Mouse (Mus musculus): ENCODE measurements around the gene Clpx. TPM values are rescaled to one million over a fixed set of nuclear protein-coding genes. Genes with fewer than 3 reads are reported as not detected.

Clpx gene
- polyA plus RNA-seq, 1 experiment, result 31.5 TPM

- peaks cover 21% of the 10 kb centered on the region for H3K36me3 ChIP-seq (ENCODE audit: control insufficient read depth, insufficient read depth, low read length, poor library complexity, severe bottlenecking)
Measured at GRCm38 (mm10) chr9:65363684-65364083, 69.6 kb downstream of the Clpx start.

GRCm38 (mm10) chr9:65365721-65366120 is 71.7 kb downstream of the Clpx start:
- Histone ChIP-seq H3K27ac (ENCODE audit: insufficient read depth, low read length) (no peak overlapping the region), H3K4me3 (ENCODE audit: low read depth, low read length) (no peak overlapping the region), H3K36me3 (ENCODE audit: control insufficient read depth, insufficient read depth, low read length, poor library complexity, severe bottlenecking) (peaks cover 13% of the 10 kb centered on the region), H3K4me1 (ENCODE audit: control insufficient read depth, insufficient read depth, low read length) (no peaks in the 10 kb centered on the region), H3K27me3 (ENCODE audit: control insufficient read depth, insufficient read depth, low read length, poor library complexity, severe bottlenecking) (no peaks in the 10 kb centered on the region), H3K9me3 (replicated peaks; ENCODE audit: control insufficient read depth, insufficient read depth, low read length, poor library complexity, severe bottlenecking) (no peaks in the 10 kb centered on the region), H3K9ac (ENCODE audit: low read depth, poor library complexity, severe bottlenecking) (no peak overlapping the region)
- TF ChIP-seq EP300 (IDR thresholded peaks at IDR 0.05; ENCODE audit: insufficient read depth, low read depth, low read length) (no peak), POLR2A (IDR thresholded peaks at IDR 0.05; ENCODE audit: insufficient read depth, low read length) (no peak), CTCF (IDR thresholded peaks at IDR 0.05; ENCODE audit: low read depth, low read length) (no peak)

More at GRCm38 (mm10) chr9:65363684-65364083, 69.6 kb downstream of the Clpx start:
- H3K9ac ChIP-seq (ENCODE audit: low read depth, poor library complexity, severe bottlenecking), result no peak overlapping the region
- no peak overlapping the region for H3K4me3 ChIP-seq (ENCODE audit: low read depth, low read length)
- no peak overlapping the region for H3K27ac ChIP-seq (ENCODE audit: insufficient read depth, low read length)
- TF ChIP-seq EP300 (IDR thresholded peaks at IDR 0.05; ENCODE audit: insufficient read depth, low read depth, low read length) (no peak), POLR2A (IDR thresholded peaks at IDR 0.05; ENCODE audit: insufficient read depth, low read length) (no peak), CTCF (IDR thresholded peaks at IDR 0.05; ENCODE audit: low read depth, low read length) (no peak)
- no peaks in the 10 kb centered on the region for H3K4me1 ChIP-seq (ENCODE audit: control insufficient read depth, insufficient read depth, low read length)
- no peaks in the 10 kb centered on the region for H3K27me3 ChIP-seq (ENCODE audit: control insufficient read depth, insufficient read depth, low read length, poor library complexity, severe bottlenecking)
- H3K9me3 ChIP-seq (replicated peaks; ENCODE audit: control insufficient read depth, insufficient read depth, low read length, poor library complexity, severe bottlenecking), result no peaks in the 10 kb centered on the region

DNA sequence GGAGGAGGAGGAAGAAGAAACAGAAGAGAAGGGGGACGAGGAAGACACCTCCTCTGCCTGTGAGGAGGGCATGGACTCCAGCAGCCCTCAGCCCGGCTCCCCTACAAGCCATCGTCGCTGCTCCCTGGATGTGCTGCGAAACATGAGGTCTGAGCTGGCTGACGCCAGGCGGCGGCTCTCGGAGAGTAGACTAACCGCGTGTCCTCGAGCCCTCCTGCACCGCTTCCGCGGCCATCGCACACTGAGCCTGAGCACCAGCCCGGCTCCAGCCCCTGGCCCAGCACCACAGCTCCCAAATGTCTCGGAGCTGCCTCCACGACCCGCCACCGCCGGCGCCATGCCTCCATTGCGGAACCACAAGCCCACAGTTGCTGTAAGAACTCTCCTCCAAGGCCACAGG is 77.7 kb downstream of the Clpx start:
- no peaks in the 10 kb centered on the region for H3K4me1 ChIP-seq (ENCODE audit: control insufficient read depth, insufficient read depth, low read length)
- no peaks in the 10 kb centered on the region for H3K9me3 ChIP-seq (replicated peaks; ENCODE audit: control insufficient read depth, insufficient read depth, low read length, poor library complexity, severe bottlenecking)
- no peak overlapping the region for H3K27ac ChIP-seq (ENCODE audit: insufficient read depth, low read length)
- H3K27me3 ChIP-seq (ENCODE audit: control insufficient read depth, insufficient read depth, low read length, poor library complexity, severe bottlenecking), result no peaks in the 10 kb centered on the region
- peak overlapping the region; percentile 62 for H3K9ac ChIP-seq (ENCODE audit: low read depth, poor library complexity, severe bottlenecking)
- TF ChIP-seq POLR2A (IDR thresholded peaks at IDR 0.05; ENCODE audit: insufficient read depth, low read length) (no peak), CTCF (IDR thresholded peaks at IDR 0.05; ENCODE audit: low read depth, low read length) (no peak), EP300 (IDR thresholded peaks at IDR 0.05; ENCODE audit: insufficient read depth, low read depth, low read length) (no peak)
- peak overlapping the region; percentile 50 for H3K4me3 ChIP-seq (ENCODE audit: low read depth, low read length)
- H3K36me3 ChIP-seq (ENCODE audit: control insufficient read depth, insufficient read depth, low read length, poor library complexity, severe bottlenecking), result no peaks in the 10 kb centered on the region

GRCm38 (mm10) chr9:65372449-65372848 is 78.4 kb downstream of the Clpx start:
- Histone ChIP-seq H3K4me1 (ENCODE audit: control insufficient read depth, insufficient read depth, low read length) (no peaks in the 10 kb centered on the region), H3K9me3 (replicated peaks; ENCODE audit: control insufficient read depth, insufficient read depth, low read length, poor library complexity, severe bottlenecking) (no peaks in the 10 kb centered on the region), H3K4me3 (ENCODE audit: low read depth, low read length) (no peak overlapping the region), H3K36me3 (ENCODE audit: control insufficient read depth, insufficient read depth, low read length, poor library complexity, severe bottlenecking) (no peaks in the 10 kb centered on the region), H3K27me3 (ENCODE audit: control insufficient read depth, insufficient read depth, low read length, poor library complexity, severe bottlenecking) (no peaks in the 10 kb centered on the region), H3K9ac (ENCODE audit: low read depth, poor library complexity, severe bottlenecking) (peak overlapping the region; percentile 62), H3K27ac (ENCODE audit: insufficient read depth, low read length) (no peak overlapping the region)
- peak; percentile 21 for TF ChIP-seq CTCF (IDR thresholded peaks at IDR 0.05; ENCODE audit: low read depth, low read length)
- TF ChIP-seq POLR2A (IDR thresholded peaks at IDR 0.05; ENCODE audit: insufficient read depth, low read length), result no peak

GRCm38 (mm10) chr9:65374468-65375162 is 80.6 kb downstream of the Clpx start:
- Histone ChIP-seq H3K9ac (ENCODE audit: low read depth, poor library complexity, severe bottlenecking) (no peak overlapping the region), H3K36me3 (ENCODE audit: control insufficient read depth, insufficient read depth, low read length, poor library complexity, severe bottlenecking) (no peaks in the 10 kb centered on the region), H3K4me3 (ENCODE audit: low read depth, low read length) (no peak overlapping the region), H3K27me3 (ENCODE audit: control insufficient read depth, insufficient read depth, low read length, poor library complexity, severe bottlenecking) (no peaks in the 10 kb centered on the region), H3K4me1 (ENCODE audit: control insufficient read depth, insufficient read depth, low read length) (no peaks in the 10 kb centered on the region), H3K9me3 (replicated peaks; ENCODE audit: control insufficient read depth, insufficient read depth, low read length, poor library complexity, severe bottlenecking) (no peaks in the 10 kb centered on the region), H3K27ac (ENCODE audit: insufficient read depth, low read length) (no peak overlapping the region)
- TF ChIP-seq POLR2A (IDR thresholded peaks at IDR 0.05; ENCODE audit: insufficient read depth, low read length) (no peak), CTCF (IDR thresholded peaks at IDR 0.05; ENCODE audit: low read depth, low read length) (no peak)

DNA sequence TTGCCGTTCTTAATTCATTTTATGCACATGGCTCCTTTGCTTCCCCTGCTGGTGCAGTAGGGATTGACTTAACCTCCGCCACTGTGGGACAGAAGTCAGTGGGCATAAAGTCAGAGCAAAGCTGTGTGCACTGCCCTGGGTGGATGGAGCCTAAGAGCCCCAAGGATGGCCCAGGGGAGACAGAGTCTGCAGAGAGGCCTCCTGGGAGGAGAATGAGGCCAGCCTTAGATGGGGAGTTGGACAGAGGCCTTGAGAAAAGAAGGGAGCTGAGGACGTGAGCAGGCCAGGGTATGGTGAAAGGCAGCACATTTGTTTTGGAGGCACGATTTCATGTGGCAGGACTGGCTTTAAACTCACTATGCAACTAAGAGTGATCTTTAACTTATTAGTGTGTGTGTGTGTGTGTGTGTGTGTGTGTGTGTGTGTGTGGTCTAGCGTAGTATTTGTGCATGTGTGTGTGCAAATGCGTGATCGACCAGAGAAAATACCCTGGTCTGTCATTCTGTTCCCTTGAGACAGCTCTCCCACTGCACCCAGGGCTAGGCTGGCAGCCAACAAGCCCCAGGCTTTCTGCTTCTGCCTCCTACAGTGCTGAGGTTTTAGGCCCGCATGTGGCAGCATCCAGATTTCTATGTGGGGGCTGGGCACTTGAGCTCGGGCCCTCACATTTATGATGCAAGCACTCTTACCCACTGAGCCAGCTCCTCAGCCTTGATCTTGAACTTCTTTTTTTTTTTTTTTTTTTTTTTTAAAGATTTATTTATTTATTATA is 81.3 kb downstream of the Clpx start:
- no peaks in the 10 kb centered on the region for H3K4me1 ChIP-seq (ENCODE audit: control insufficient read depth, insufficient read depth, low read length)
- TF ChIP-seq CTCF (IDR thresholded peaks at IDR 0.05; ENCODE audit: low read depth, low read length) (no peak), POLR2A (IDR thresholded peaks at IDR 0.05; ENCODE audit: insufficient read depth, low read length) (no peak), EP300 (IDR thresholded peaks at IDR 0.05; ENCODE audit: insufficient read depth, low read depth, low read length) (no peak)
- no peaks in the 10 kb centered on the region for H3K9me3 ChIP-seq (replicated peaks; ENCODE audit: control insufficient read depth, insufficient read depth, low read length, poor library complexity, severe bottlenecking)
- H3K4me3 ChIP-seq (ENCODE audit: low read depth, low read length), result no peak overlapping the region
- no peaks in the 10 kb centered on the region for H3K27me3 ChIP-seq (ENCODE audit: control insufficient read depth, insufficient read depth, low read length, poor library complexity, severe bottlenecking)
- no peak overlapping the region for H3K27ac ChIP-seq (ENCODE audit: insufficient read depth, low read length)
- H3K9ac ChIP-seq (ENCODE audit: low read depth, poor library complexity, severe bottlenecking), result no peak overlapping the region
- no peaks in the 10 kb centered on the region for H3K36me3 ChIP-seq (ENCODE audit: control insufficient read depth, insufficient read depth, low read length, poor library complexity, severe bottlenecking)

Other genes starting within 250 kb of the Clpx start
- gene Igdcc4, start 192.8 kb upstream of the Clpx start, polyA plus RNA-seq (2011; ENCODE audit: insufficient read depth, insufficient read length, low read depth, missing spikeins), result 15.5 and 17.5 TPM in 2 replicates
- gene Igdcc3, start 153.1 kb upstream of the Clpx start, polyA plus RNA-seq (2011; ENCODE audit: insufficient read depth, insufficient read length, low read depth, missing spikeins), result 8.6 and 8.9 TPM in 2 replicates
- gene Parp16, start 98.9 kb upstream of the Clpx start, polyA plus RNA-seq (2011; ENCODE audit: insufficient read depth, insufficient read length, low read depth, missing spikeins), result 5.7 and 7.1 TPM in 2 replicates
- 0.15 and 0.17 TPM in 2 replicates for gene Cilp, start 29.1 kb upstream of the Clpx start, polyA plus RNA-seq (2011; ENCODE audit: insufficient read depth, insufficient read length, low read depth, missing spikeins)
- 31.1 and 37.7 TPM in 2 replicates for gene Pdcd7, start 51.8 kb downstream of the Clpx start, polyA plus RNA-seq (2011; ENCODE audit: insufficient read depth, insufficient read length, low read depth, missing spikeins)
- gene Ubap1l, start 66.8 kb downstream of the Clpx start, polyA plus RNA-seq (2011; ENCODE audit: insufficient read depth, insufficient read length, low read depth, missing spikeins), result 1.5 and 1.8 TPM in 2 replicates
- 0.27 and 0.52 TPM in 2 replicates for gene Kbtbd13, start 97.4 kb downstream of the Clpx start, polyA plus RNA-seq (2011; ENCODE audit: insufficient read depth, insufficient read length, low read depth, missing spikeins)
- 0.33 and 0.40 TPM in 2 replicates for gene Rasl12, start 104.2 kb downstream of the Clpx start, polyA plus RNA-seq (2011; ENCODE audit: insufficient read depth, insufficient read length, low read depth, missing spikeins)
- gene Slc51b, start 128.7 kb downstream of the Clpx start, polyA plus RNA-seq (2011; ENCODE audit: insufficient read depth, insufficient read length, low read depth, missing spikeins), result not detected in 2 replicates
- gene Mtfmt, start 141.5 kb downstream of the Clpx start, polyA plus RNA-seq (2011; ENCODE audit: insufficient read depth, insufficient read length, low read depth, missing spikeins), result 16.7 and 22.4 TPM in 2 replicates
- gene Spg21, start 166.7 kb downstream of the Clpx start, polyA plus RNA-seq (2011; ENCODE audit: insufficient read depth, insufficient read length, low read depth, missing spikeins), result 50.8 and 52.8 TPM in 2 replicates
- gene Ankdd1a, start 225.9 kb downstream of the Clpx start, polyA plus RNA-seq (2011; ENCODE audit: insufficient read depth, insufficient read length, low read depth, missing spikeins), result not detected in 2 replicates

Measured in ES-Bruce4 (cell line).